Mouse (Mus musculus): ENCODE measurements around the gene Erf.

GRCm38 (mm10) chr7:25261896-25262295, 11.3 kb upstream of the Erf start:
- no peak for TF ChIP-seq POLR2A (IDR thresholded peaks at IDR 0.05; ENCODE audit: insufficient read depth, low read length)
- TF ChIP-seq CTCF (IDR thresholded peaks at IDR 0.05; ENCODE audit: low read depth, low read length), result no peak
